Mouse (Mus musculus): ENCODE results near the gene Sema4a.

- TF ChIP-seq POLR2A (IDR thresholded peaks at IDR 0.05; ENCODE audit: borderline replicate concordance, extremely low read depth, insufficient read depth, insufficient read length, poor library complexity, severe bottlenecking) (no peak), CTCF (IDR thresholded peaks at IDR 0.05; ENCODE audit: borderline replicate concordance, extremely low read depth, insufficient read depth, insufficient read length) (no peak)
Observed at GRCm38 (mm10) chr3:88427342-88427905, 33.6 kb downstream of the Sema4a start.
